Mouse (Mus musculus) limb, embryonic 10.5 days (tissue): Measurements from ENCODE around the gene Myocd. TPM values are rescaled to one million over a fixed set of nuclear protein-coding genes. Genes with fewer than 3 reads are reported as not detected.

ENCODE experiments used
- DNase-seq: peaks from one replicate; pipeline ENCODE4 v3.0.0-alpha.2; 2017; ENCODE audit warnings: low spot score
- H3K27ac ChIP-seq: fragments of 300-500 bp; sonication (generic); 2 replicates; pipeline ENCODE4 v1.5.1; 2016; ENCODE audit warnings: mild to moderate bottlenecking
- H3K27me3 ChIP-seq: fragments of 300-500 bp; sonication (generic); 2 replicates; pipeline ENCODE4 v1.6.1; 2016; ENCODE audit warnings: low read depth, mild to moderate bottlenecking; ENCODE audit not compliant: poor library complexity, severe bottlenecking
- H3K36me3 ChIP-seq: fragments of 300-500 bp; sonication (generic); 2 replicates; pipeline ENCODE4 v1.6.1; 2016; ENCODE audit warnings: mild to moderate bottlenecking, moderate library complexity
- H3K4me1 ChIP-seq: fragments of 300-500 bp; sonication (generic); 2 replicates; pipeline ENCODE4 v1.6.1; 2016
- H3K4me3 ChIP-seq: fragments of 300-500 bp; sonication (generic); 2 replicates; pipeline ENCODE4 v1.5.1; 2016; ENCODE audit warnings: mild to moderate bottlenecking, moderate library complexity
- H3K9me3 ChIP-seq: fragments of 300-500 bp; sonication (generic); replicated peaks from 2 replicates; pipeline ENCODE4 v1.6.1; 2016; ENCODE audit warnings: mild to moderate bottlenecking
- WGBS: fragments of 180-500 bp; shearing (Covaris S2); methylation state at CpG from one replicate; pipeline ENCODE4 v1.1.7; 2016; 5-methylcytosine and 5-hydroxymethylcytosine counted together
- polyA plus RNA-seq: library from polyadenylated mRNA; unstranded; fragments of >200 nt; fragmentation: Nextera tagmentation; extraction: Ambion mirVana; gene quantifications from 2 replicates; pipeline ENCODE4 v1.2.1, GENCODE M21; 2016

The Myocd gene
- polyA plus RNA-seq, 1 experiment from 2014 or later: 0.38 TPM

DNA sequence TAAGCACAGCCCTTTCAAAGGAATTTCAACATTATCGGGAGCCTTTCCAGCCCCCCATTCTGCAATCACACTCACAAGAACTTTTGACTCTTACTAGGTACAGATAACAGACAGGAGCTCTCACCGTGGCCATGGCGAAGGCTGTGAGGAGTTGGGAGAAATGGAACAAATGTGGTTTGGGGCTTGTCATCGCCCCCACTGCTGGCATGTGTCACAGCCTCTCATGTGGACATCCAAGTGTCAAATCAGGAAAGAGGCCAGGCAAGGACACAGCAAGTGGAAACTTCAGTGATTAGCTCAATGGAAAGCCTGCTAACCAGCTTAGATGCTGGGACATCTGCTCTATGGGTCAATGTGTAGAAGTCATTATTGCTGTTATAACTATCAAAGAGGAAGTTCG, 64.5 kb downstream of the Myocd start:
- H3K27ac ChIP-seq: no peak overlapping the region
- 85% methylated on average over 5 of the region's 5 CpGs for WGBS
- no peak for DNase-seq
- no peaks in the 10 kb centered on the region for H3K4me1 ChIP-seq
- H3K4me3 ChIP-seq: no peak overlapping the region
- H3K9me3 ChIP-seq: no peaks in the 10 kb centered on the region
- no peaks in the 10 kb centered on the region for H3K36me3 ChIP-seq
- no peaks in the 10 kb centered on the region for H3K27me3 ChIP-seq

DNA sequence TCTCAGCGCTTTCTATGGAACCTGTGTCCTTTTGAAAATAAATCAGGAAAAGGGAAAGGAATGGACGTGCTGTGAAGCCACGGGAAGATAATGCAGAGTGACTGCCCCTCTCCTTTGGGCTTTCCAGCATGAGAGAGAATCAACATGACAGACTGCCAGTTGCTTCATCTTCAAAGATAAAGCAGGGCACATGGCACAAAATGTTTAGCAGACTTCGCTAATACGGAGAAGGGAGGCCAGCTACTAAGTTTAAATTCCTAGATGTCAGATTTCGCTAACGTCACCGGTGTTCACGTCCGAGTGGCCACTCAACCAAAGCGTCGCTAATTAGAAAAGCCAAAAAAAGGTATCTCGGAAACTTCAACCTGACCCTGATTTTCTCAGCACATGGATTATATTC, 65.1 kb downstream of the Myocd start:
- 82% methylated on average over 13 of the region's 13 CpGs for WGBS

DNA sequence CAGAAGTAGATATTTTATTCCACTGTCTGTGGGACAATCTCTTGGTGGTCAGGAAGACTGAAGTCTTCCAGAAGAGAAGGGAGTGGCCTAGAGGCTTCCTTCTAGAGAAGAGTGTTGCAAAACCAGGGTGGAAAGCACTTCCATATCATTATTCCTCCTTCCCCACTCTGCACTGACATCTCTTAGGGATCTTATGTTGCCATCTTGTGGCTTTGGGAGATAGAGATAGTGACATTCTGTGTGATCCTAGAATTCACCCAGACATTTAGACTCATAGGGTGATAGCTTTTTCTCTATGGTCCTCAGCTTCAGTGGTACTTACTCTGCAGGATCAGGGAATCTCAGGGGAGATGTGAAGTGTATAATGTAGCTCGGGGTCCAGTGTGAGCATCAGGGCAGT, 66.8 kb downstream of the Myocd start:
- 58% methylated on average over 1 of the region's 1 CpGs for WGBS
- no peaks in the 10 kb centered on the region for H3K4me1 ChIP-seq

More for the DNA sequence above, 65.1 kb downstream of the Myocd start:
- no peak overlapping the region for H3K27ac ChIP-seq
- no peak overlapping the region for H3K4me3 ChIP-seq
- H3K36me3 ChIP-seq: no peaks in the 10 kb centered on the region
- no peaks in the 10 kb centered on the region for H3K9me3 ChIP-seq
- H3K4me1 ChIP-seq: no peaks in the 10 kb centered on the region
- no peak for DNase-seq
- H3K27me3 ChIP-seq: no peaks in the 10 kb centered on the region

DNA sequence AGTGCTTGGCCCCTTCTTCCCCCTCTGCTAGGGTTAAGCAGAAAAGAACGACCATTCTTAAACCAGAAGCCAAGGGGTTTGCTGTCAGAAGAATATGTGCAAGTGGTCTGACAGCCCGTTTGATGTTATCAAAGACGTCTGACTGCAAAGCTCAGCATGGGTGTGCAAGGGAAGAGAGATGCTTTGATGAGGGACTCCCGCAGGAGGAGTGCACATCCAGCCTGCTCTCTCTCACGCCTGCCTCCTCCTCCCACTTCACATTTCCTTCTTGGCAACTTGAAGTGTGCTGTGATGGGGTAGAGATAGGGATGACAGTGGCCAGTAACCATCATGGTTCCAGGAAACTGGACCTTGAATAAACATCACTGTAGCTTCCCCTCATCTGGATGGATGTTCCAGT, 67.6 kb downstream of the Myocd start:
- 46% methylated on average over 5 of the region's 5 CpGs for WGBS
- Histone ChIP-seq H3K4me1 (no peaks in the 10 kb centered on the region), H3K36me3 (no peaks in the 10 kb centered on the region), H3K4me3 (no peak overlapping the region), H3K27me3 (no peaks in the 10 kb centered on the region), H3K27ac (no peak overlapping the region), H3K9me3 (no peaks in the 10 kb centered on the region)
- DNase-seq: no peak

More for the DNA sequence above, 66.8 kb downstream of the Myocd start:
- Histone ChIP-seq H3K36me3 (no peaks in the 10 kb centered on the region), H3K27ac (no peak overlapping the region), H3K4me3 (no peak overlapping the region), H3K9me3 (no peaks in the 10 kb centered on the region), H3K27me3 (no peaks in the 10 kb centered on the region)
- DNase-seq: no peak

DNA sequence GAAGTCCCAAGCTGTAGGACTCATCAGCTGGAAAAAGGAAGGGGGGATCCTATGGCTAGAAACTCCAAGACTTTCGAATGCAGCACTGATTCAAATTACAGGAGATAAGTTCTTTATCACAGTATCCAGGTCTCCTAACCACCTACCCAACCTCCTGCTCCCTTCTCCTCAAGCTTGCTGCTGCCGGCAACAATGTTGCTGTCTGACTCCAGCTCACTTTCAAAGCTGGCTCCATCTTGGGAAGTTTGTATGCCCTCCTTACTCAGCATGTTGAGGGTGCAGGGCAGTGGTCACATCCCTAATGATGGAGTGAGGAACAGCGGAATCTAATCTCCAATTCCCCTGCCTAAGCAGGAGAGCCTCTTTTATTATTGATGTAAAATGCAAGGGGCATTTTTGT, 71.8 kb downstream of the Myocd start:
- Histone ChIP-seq H3K27ac (no peak overlapping the region), H3K4me3 (no peak overlapping the region), H3K27me3 (0 out of 2 replicates have a peak, but pooled peaks cover 3% of the 10 kb centered on the region), H3K36me3 (no peaks in the 10 kb centered on the region), H3K9me3 (no peaks in the 10 kb centered on the region), H3K4me1 (no peaks in the 10 kb centered on the region)
- no peak for DNase-seq
- 88% methylated on average over 3 of the region's 3 CpGs for WGBS

DNA sequence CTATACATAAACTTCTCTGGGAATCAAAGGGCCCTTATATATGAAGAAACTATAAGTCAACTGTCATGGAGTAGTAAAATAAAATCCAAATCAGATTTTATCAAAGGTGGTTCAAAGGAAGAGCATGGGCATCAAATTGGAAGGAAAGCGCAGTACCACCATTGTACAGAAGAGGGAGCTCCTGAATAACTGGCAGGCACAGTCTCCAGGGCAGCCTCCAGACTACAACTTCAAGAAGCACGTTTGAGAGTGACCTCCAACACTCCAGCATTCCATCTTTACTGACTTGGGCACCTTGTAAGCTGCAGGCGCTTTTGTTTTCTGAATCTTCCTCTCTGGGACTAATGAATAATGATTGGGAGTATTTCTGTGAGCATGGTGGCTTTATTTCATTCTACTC, 72.5 kb downstream of the Myocd start:
- DNase-seq: peak; percentile 75
- 5% methylated on average over 3 of the region's 3 CpGs for WGBS
- no peaks in the 10 kb centered on the region for H3K36me3 ChIP-seq

DNA sequence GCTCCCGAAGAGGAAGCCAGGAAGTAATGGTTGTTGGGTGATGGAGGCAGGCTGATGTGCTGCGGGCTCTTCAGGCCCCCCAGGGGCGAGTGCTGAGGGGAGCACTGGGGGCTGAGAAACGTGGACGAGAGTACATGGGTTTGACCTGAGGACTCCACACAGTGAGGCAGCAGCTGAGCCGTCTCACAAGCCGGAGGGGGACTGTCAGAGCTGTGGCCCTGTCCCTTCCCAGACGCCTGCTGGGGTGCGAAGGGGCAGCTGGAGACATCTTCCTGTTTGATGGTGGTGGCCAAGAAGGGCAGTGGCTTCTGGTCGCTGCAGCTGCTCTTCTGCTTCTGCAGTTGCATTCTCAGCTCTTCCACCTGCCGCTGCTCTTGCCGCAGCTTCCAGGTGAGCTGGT, 82.8 kb downstream of the Myocd start:
- Histone ChIP-seq H3K4me3 (no peak overlapping the region), H3K36me3 (no peaks in the 10 kb centered on the region), H3K9me3 (no peaks in the 10 kb centered on the region), H3K27ac (no peak overlapping the region), H3K4me1 (no peaks in the 10 kb centered on the region), H3K27me3 (no peaks in the 10 kb centered on the region)
- no peak for DNase-seq
- 78% methylated on average over 12 of the region's 12 CpGs for WGBS

More for the DNA sequence above, 72.5 kb downstream of the Myocd start:
- no peaks in the 10 kb centered on the region for H3K9me3 ChIP-seq
- H3K4me1 ChIP-seq: no peaks in the 10 kb centered on the region
- no peak overlapping the region for H3K27ac ChIP-seq
- H3K4me3 ChIP-seq: no peak overlapping the region
- H3K27me3 ChIP-seq: 0 out of 2 replicates have a peak, but pooled peaks cover 3% of the 10 kb centered on the region

DNA sequence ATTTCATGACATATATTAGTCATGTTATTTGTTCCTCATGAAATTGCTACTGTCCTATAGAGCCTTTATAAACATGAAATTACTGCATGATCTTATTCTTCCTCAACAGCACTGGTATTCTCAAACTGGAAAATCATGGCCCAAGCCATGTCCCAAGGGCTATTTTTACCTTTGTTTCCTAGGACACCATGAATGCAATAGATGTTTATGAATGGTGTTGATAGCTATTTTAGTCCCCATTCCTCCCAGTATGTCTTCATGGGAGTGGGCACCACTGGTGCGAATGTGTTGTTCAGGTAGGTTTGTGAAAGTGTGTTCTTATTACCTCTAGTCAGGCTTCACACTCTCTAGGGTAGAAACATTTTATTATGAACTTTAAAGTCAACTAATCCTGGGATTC, 84.7 kb downstream of the Myocd start:
- no peaks in the 10 kb centered on the region for H3K27me3 ChIP-seq
- no peak for DNase-seq
- no peak overlapping the region for H3K27ac ChIP-seq
- 95% methylated on average over 1 of the region's 1 CpGs for WGBS
- no peaks in the 10 kb centered on the region for H3K36me3 ChIP-seq
- no peaks in the 10 kb centered on the region for H3K9me3 ChIP-seq
- no peak overlapping the region for H3K4me3 ChIP-seq
- H3K4me1 ChIP-seq: no peaks in the 10 kb centered on the region

DNA sequence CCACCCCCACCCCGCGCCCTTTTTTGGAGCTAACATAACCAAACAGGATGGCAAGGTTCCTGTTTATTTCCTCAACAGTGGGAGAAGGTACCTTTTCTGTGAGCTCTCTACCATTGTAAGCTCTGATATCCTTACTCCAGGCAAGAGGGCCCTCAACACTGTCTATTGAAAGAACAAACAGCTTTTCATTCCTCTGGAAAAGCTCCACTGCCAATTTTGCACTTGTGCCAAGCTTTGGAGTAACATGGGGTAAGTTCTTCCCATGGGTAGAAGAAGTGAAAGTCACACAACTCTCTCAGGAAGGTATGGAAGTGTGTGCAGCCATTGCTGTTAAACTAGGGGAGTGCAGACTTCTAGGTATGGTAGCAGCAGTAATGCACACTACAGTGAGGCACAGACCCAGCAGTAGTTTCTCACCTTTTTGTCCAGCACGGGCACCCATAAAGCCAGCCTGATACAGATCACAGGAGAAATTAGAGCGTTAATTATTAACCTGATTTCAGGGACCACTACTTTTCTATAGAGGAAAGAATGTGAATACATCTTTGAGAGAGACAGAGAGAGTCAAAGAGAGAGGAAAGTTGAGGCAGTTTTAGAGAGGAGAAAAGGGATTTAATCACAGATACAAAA, 99.6 kb downstream of the Myocd start:
- Histone ChIP-seq H3K36me3 (no peaks in the 10 kb centered on the region), H3K4me1 (no peaks in the 10 kb centered on the region), H3K9me3 (no peaks in the 10 kb centered on the region), H3K27ac (no peak overlapping the region), H3K4me3 (no peak overlapping the region), H3K27me3 (no peaks in the 10 kb centered on the region; the same call in 1 of the 2 replicates)
- DNase-seq: no peak
- WGBS: 89% methylated on average over 4 of the region's 4 CpGs

DNA sequence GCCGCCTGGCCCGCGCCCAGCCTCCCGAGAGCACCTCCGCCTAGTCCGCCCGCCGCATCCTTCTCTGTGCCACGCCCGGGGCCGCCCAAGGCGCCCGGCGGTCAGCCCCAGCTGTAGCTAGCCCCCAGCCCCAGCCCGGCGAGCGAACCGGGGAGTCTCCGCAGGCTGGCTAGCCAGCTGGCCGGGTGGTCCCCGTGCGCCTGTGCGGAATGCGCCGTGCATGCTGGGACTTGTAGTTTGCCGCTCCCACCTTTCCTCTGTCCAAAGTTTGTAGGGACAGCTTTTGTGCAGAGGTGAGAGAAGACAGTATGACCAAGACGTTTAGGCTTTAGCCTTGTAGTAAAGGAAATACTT, 107.0 kb downstream of the Myocd start, which contains the start of gene Arhgap44:
Gene Arhgap44 (minus strand): TSS at position 195 of the 354 bp plus-strand sequence.
- H3K27me3 ChIP-seq: peaks cover 32% of the 10 kb centered on the region
- H3K4me3 ChIP-seq: peak within 1 kb of the TSS; percentile 92
- peaks cover 12% of the 10 kb centered on the region for H3K4me1 ChIP-seq
- DNase-seq: peak; percentile 87
- no peaks in the 10 kb centered on the region for H3K9me3 ChIP-seq
- whole genome bisulfite sequencing: under 1% methylated on average over 27 of the region's 27 CpGs
- peak within 1 kb of the TSS; percentile 87 for H3K27ac ChIP-seq
- H3K36me3 ChIP-seq: no peaks in the 10 kb centered on the region

DNA sequence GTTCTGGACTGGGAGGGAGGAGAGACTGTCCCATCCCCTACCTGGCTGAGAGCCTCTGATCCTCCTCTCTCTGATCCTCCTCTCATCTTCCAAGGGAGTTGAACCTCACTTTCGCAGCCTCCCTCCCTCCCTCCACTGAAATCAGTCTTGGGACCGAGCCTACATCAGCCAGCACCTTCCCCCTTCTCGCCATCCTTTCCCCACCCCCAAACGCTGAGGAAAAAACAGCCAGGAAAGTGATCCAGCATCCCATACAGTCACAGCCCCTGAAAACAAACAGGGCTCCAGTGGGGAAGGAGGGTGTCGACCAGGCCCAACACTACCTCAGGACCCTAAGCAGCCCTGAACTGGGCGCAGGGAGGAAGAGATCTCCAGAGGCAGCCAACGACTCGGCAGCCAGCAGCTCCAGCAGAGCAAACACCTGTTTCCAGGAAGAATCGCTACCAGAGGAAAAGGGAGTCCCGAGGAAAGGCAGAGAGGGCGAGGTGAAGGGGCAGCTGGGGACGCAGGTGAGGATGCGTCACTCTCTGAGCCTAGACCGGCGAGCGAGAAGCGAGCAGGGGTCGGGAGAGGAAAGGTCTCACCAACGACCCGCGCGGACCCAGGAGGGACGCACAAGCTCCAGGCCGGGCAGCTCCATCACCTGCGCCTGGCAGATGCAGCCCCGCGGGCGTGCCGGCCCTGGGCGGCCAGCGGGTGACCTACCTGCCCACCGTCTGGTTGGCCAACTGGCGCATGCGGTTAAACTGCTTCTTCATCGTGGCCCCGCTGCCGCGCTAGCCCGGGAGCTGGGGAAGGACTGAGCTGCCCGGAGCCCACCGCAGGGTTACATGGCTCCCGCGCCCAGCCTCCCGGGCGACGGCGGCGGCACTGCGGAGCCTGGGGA, 107.7 kb downstream of the Myocd start:
- peaks cover 32% of the 10 kb centered on the region for H3K27me3 ChIP-seq

DNA sequence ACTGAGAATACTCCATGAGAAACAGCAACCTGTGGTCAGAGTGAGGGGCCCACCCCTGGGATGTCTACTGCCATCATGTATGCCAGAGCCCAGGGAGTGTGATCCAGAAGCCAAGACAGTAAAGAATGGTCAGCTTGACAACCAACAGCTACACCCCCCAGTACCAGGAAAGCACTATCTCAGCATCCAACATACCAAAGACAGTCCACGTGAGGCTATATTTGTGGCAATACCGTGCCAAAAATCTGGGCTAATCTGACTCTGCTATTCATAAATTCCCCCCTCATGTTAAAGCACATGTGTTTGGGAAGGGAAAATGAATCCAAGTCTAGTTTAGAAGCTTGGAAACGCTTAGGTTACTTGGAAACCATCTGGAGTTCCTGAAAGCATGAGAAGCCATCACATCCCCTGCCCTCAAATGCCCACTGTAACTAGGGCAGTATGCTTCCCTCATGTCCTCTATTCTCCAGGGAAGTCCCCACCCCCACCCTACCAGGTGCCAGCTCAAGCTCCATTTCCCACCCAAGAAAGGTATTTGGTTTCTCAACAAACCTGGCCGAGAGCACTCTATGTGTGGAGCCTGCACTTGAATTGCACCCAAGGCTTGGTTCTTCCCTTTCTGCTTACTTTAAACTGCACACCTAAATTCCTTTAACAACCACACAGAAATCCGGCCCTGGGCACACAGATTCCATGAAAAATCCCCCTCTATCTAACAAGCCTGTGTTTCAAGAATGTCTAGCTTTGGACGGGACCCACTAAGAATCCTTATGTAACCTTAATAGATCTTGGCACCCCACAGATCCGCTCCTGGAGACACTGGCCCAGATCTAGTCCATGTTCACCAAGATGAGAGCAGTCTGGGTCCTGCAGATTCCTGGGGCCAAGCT, 108.6 kb downstream of the Myocd start:
- Histone ChIP-seq H3K4me1 (peaks cover 15% of the 10 kb centered on the region), H3K4me3 (peak overlapping the region; percentile 92; the same call in 1 of the 2 replicates), H3K27me3 (peaks cover 32% of the 10 kb centered on the region), H3K36me3 (no peaks in the 10 kb centered on the region), H3K9me3 (no peaks in the 10 kb centered on the region), H3K27ac (no peak overlapping the region)
- 61% methylated on average over 7 of the region's 7 CpGs for WGBS
- DNase-seq: no peak

More for the DNA sequence above, 107.7 kb downstream of the Myocd start:
- WGBS: under 1% methylated on average over 49 of the region's 49 CpGs
- Histone ChIP-seq H3K4me3 (peak overlapping the region; percentile 92), H3K9me3 (no peaks in the 10 kb centered on the region), H3K36me3 (no peaks in the 10 kb centered on the region), H3K4me1 (peaks cover 15% of the 10 kb centered on the region), H3K27ac (peak overlapping the region; percentile 87)
- no peak for DNase-seq
